Mouse (Mus musculus): ENCODE results near the gene Tmem150c.

- TF ChIP-seq CTCF (IDR thresholded peaks at IDR 0.05; ENCODE audit: low read depth, low read length) (no peak), POLR2A (IDR thresholded peaks at IDR 0.05; ENCODE audit: extremely low read depth, insufficient read depth, low read length) (no peak)
Observed at GRCm38 (mm10) chr5:100043361-100043760, 116.2 kb downstream of the Tmem150c start.
